Mouse (Mus musculus) thymus, adult 2 months (tissue): ENCODE measurements around the gene Dbp. TPM values are rescaled to one million over a fixed set of nuclear protein-coding genes. Genes with fewer than 3 reads are reported as not detected.

Experiments used
- DNase-seq: peaks from one replicate; pipeline ENCODE4 v3.0.0; 2021
- H3K27ac ChIP-seq: fragments of 200-500 bp; 2 replicates; pipeline ENCODE4 v1.5.1; 2012; ENCODE audit warnings: low read length, control low read depth; ENCODE audit not compliant: control insufficient read depth, insufficient read depth
- H3K27me3 ChIP-seq: fragments of 200-500 bp; 2 replicates; pipeline ENCODE4 v1.6.1; 2012; ENCODE audit warnings: mild to moderate bottlenecking, low read length, moderate library complexity, mixed read lengths; ENCODE audit not compliant: control insufficient read depth, insufficient read depth
- H3K36me3 ChIP-seq: fragments of 200-500 bp; 2 replicates; pipeline ENCODE4 v1.6.1; 2012; ENCODE audit warnings: mild to moderate bottlenecking, low read length, moderate library complexity; ENCODE audit not compliant: control insufficient read depth, insufficient read depth
- H3K4me1 ChIP-seq: fragments of 200-500 bp; replicated peaks from 2 replicates; pipeline ENCODE4 v1.6.1; 2012; ENCODE audit warnings: low read length; ENCODE audit not compliant: control insufficient read depth, insufficient read depth
- H3K4me3 ChIP-seq: fragments of 200-500 bp; 2 replicates; pipeline ENCODE4 v1.5.1; 2012; ENCODE audit warnings: mild to moderate bottlenecking, low read length, control low read depth, moderate library complexity; ENCODE audit not compliant: control insufficient read depth, insufficient read depth
- CTCF ChIP-seq: fragments of 200-500 bp; IDR thresholded peaks from 2 replicates; pipeline ENCODE4 v1.5.1; 2012; ENCODE audit warnings: mild to moderate bottlenecking, control low read depth, low read length, moderate library complexity, borderline replicate concordance; ENCODE audit not compliant: control insufficient read depth, poor library complexity, insufficient read depth; ENCODE audit errors: extremely low read depth
- POLR2A ChIP-seq: fragments of 200-500 bp; IDR thresholded peaks from 2 replicates; pipeline ENCODE4 v1.6.1; 2012; ENCODE audit warnings: mild to moderate bottlenecking, low read length, control low read depth, moderate library complexity; ENCODE audit not compliant: control insufficient read depth, poor library complexity, insufficient read depth; ENCODE audit errors: extremely low read depth
- WGBS: fragments of 180-500 bp; shearing (Covaris S2); methylation state at CpG from one replicate; pipeline ENCODE4 v1.1.7; 2018; 5-methylcytosine and 5-hydroxymethylcytosine counted together
- polyA plus RNA-seq: library from polyadenylated mRNA; depleted of rRNA; stranded (reverse); fragments of >200 nt; gene quantifications from 2 replicates; pipeline ENCODE4 v1.2.3, GENCODE M21; 2012; rRNA removed

Gene Dbp
- polyA plus RNA-seq, 1 experiment = 28.2 TPM

DNA sequence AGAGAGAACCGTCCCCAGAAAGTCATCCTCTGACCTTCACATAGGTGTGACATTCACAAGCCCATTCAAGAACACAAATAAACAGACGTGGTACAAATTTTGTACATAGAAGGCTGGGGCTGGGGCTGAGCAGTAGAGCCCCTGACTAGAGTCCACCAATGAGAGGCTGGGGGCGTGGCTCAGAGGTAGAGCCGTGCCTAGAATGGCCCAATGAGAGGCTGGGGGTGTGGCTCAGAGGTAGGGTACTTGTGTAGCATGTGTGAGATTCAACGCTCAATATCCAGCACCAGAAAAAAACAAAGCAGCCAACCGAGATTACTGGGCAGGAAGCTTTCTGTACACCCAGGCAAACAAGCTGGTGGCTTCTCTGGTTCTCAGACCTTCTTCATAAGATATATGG is 50.8 kb downstream of the Dbp start:
- no peaks in the 10 kb centered on the region for H3K27me3 ChIP-seq
- no peak overlapping the region for H3K4me3 ChIP-seq
- DNase-seq = no peak
- peaks cover 15% of the 10 kb centered on the region for H3K4me1 ChIP-seq
- WGBS = 91% methylated on average over 6 of the region's 6 CpGs
- TF ChIP-seq POLR2A = no peak
- no peak for TF ChIP-seq CTCF
- no peaks in the 10 kb centered on the region for H3K36me3 ChIP-seq
- no peak overlapping the region for H3K27ac ChIP-seq

DNA sequence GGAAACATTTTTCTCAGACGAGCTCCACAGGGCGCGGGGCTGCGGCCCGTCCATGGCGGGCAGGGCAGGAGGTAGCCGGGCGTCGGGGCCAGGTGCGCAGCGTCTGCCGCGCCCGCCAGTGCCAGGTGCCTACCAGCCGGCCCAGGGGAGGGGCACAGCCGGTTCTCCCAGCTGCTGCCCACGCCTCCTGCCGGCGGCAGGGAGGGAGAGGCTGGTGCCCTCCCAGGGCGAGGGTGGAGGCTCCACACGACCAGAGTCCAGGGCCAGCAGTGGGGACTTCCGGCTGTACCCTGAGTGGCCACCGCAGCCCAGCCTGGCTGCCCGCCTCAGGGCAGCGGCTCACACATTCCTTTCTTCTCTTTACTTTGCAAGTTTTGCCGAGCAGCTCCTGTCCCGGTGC is 54.5 kb downstream of the Dbp start:
- H3K4me3 ChIP-seq = no peak overlapping the region
- 0 out of 2 replicates have a peak, but pooled peaks have one; percentile 41 for TF ChIP-seq CTCF
- no peak for TF ChIP-seq POLR2A

More for the DNA sequence above, 54.5 kb downstream of the Dbp start:
- Histone ChIP-seq H3K27me3 (no peaks in the 10 kb centered on the region), H3K4me1 (peaks cover 15% of the 10 kb centered on the region), H3K27ac (no peak overlapping the region), H3K36me3 (no peaks in the 10 kb centered on the region)
- peak; percentile 41 for DNase-seq
- 26% methylated on average over 27 of the region's 27 CpGs for WGBS

Other genes starting within 250 kb of the Dbp start
- 2,491 and 2,656 TPM in 2 replicates for gene Ftl1, start 245.2 kb upstream of the Dbp start, polyA plus RNA-seq
- 165 and 184 TPM in 2 replicates for gene Bax, start 238.2 kb upstream of the Dbp start, polyA plus RNA-seq
- 2.5 and 3.0 TPM in 2 replicates for gene Tulp2, start 223.2 kb upstream of the Dbp start, polyA plus RNA-seq
- not detected in 2 replicates for gene Gm45808, start 218.3 kb upstream of the Dbp start, polyA plus RNA-seq
- gene Dhdh, start 216.3 kb upstream of the Dbp start, polyA plus RNA-seq = 2.3 and 2.4 TPM in 2 replicates
- 204 and 216 TPM in 2 replicates for gene Nucb1, start 194.7 kb upstream of the Dbp start, polyA plus RNA-seq
- gene Ppp1r15a, start 178.8 kb upstream of the Dbp start, polyA plus RNA-seq = 27.6 and 35.3 TPM in 2 replicates
- 9.7 and 12.3 TPM in 2 replicates for gene Plekha4, start 178.8 kb upstream of the Dbp start, polyA plus RNA-seq
- gene Hsd17b14, start 150.2 kb upstream of the Dbp start, polyA plus RNA-seq = 2.2 and 2.6 TPM in 2 replicates
- gene Bcat2, start 134.9 kb upstream of the Dbp start, polyA plus RNA-seq = 140 and 173 TPM in 2 replicates
- gene Fgf21, start 89.6 kb upstream of the Dbp start, polyA plus RNA-seq = 18.9 and 19.2 TPM in 2 replicates
- gene Fut1, start 87.8 kb upstream of the Dbp start, polyA plus RNA-seq = 4.7 and 5.9 TPM in 2 replicates
- gene Izumo1, start 83.3 kb upstream of the Dbp start, polyA plus RNA-seq = 0.45 and 0.75 TPM in 2 replicates
- 6.3 and 8.6 TPM in 2 replicates for gene Rasip1, start 77.6 kb upstream of the Dbp start, polyA plus RNA-seq
- gene Mamstr, start 65.1 kb upstream of the Dbp start, polyA plus RNA-seq = 3.9 and 4.4 TPM in 2 replicates
- gene Fut2, start 38.7 kb upstream of the Dbp start, polyA plus RNA-seq = 1.3 and 1.9 TPM in 2 replicates
- 3.9 and 4.2 TPM in 2 replicates for gene Ntn5, start 21.1 kb upstream of the Dbp start, polyA plus RNA-seq
- gene Sec1, start 10.7 kb upstream of the Dbp start, polyA plus RNA-seq = 1.6 and 1.9 TPM in 2 replicates
- gene Car11, start 5.2 kb upstream of the Dbp start, polyA plus RNA-seq = 2.2 and 2.7 TPM in 2 replicates
- gene Rpl18, start 10.4 kb downstream of the Dbp start, polyA plus RNA-seq = 2,384 and 2,707 TPM in 2 replicates
- gene Sphk2, start 12.9 kb downstream of the Dbp start, polyA plus RNA-seq = 87.4 and 88.1 TPM in 2 replicates
- gene Fam83e, start 16.1 kb downstream of the Dbp start, polyA plus RNA-seq = 1.5 and 1.7 TPM in 2 replicates
- not detected in 2 replicates for gene Spaca4, start 20.7 kb downstream of the Dbp start, polyA plus RNA-seq
- gene Lmtk3, start 78.7 kb downstream of the Dbp start, polyA plus RNA-seq = 0.84 and 1.2 TPM in 2 replicates
- gene Sult2b1, start 79.6 kb downstream of the Dbp start, polyA plus RNA-seq = 3.8 and 3.9 TPM in 2 replicates
- 65.8 and 71.5 TPM in 2 replicates for gene Cyth2, start 109.5 kb downstream of the Dbp start, polyA plus RNA-seq
- 0.36 and 1.3 TPM in 2 replicates for gene Kcnj14, start 119.7 kb downstream of the Dbp start, polyA plus RNA-seq
- 22.4 and 27.7 TPM in 2 replicates for gene Grwd1, start 125.9 kb downstream of the Dbp start, polyA plus RNA-seq
- gene Kdelr1, start 167.7 kb downstream of the Dbp start, polyA plus RNA-seq = 199 and 226 TPM in 2 replicates
- gene Grin2d, start 173.3 kb downstream of the Dbp start, polyA plus RNA-seq = 1.1 and 1.4 TPM in 2 replicates
- gene Syngr4, start 191.6 kb downstream of the Dbp start, polyA plus RNA-seq = 2.7 and 2.9 TPM in 2 replicates
- 50.6 and 52.5 TPM in 2 replicates for gene Tmem143, start 191.9 kb downstream of the Dbp start, polyA plus RNA-seq
- gene Emp3, start 216.3 kb downstream of the Dbp start, polyA plus RNA-seq = 361 and 365 TPM in 2 replicates
- gene Ccdc114, start 219.0 kb downstream of the Dbp start, polyA plus RNA-seq = 3.3 and 3.7 TPM in 2 replicates